Mouse (Mus musculus): ENCODE measurements around the gene Ttc24. TPM values are rescaled to one million over a fixed set of nuclear protein-coding genes. Genes with fewer than 3 reads are reported as not detected.

Ttc24 gene
- polyA plus RNA-seq, 1 experiment from 2014 or later: not detected

- WGBS: 97% methylated on average over 7 of the region's 9 CpGs
- H3K4me3 ChIP-seq (ENCODE audit: low read depth, low read length): no peak overlapping the region
- H3K27ac ChIP-seq (ENCODE audit: low read depth, low read length): no peak overlapping the region
- H3K36me3 ChIP-seq (ENCODE audit: control insufficient read depth, insufficient read depth, low read length): peaks cover 5% of the 10 kb centered on the region
- H3K27me3 ChIP-seq (ENCODE audit: control insufficient read depth, insufficient read depth, low read length): no peaks in the 10 kb centered on the region
- H3K9me3 ChIP-seq (ENCODE audit: control insufficient read depth, low read length): no peaks in the 10 kb centered on the region
- DNase-seq (ENCODE audit: low spot score) (no peak), ATAC-seq (ENCODE audit: insufficient read depth, low FRiP score, low TSS enrichment) (no peak)
- H3K4me2 ChIP-seq (ENCODE audit: low read depth): no peak overlapping the region
- 0 out of 2 replicates have a peak, but pooled peaks cover 3% of the 10 kb centered on the region for H3K4me1 ChIP-seq (ENCODE audit: control insufficient read depth, insufficient read depth, low read length)
- no peak overlapping the region for H3K9ac ChIP-seq (ENCODE audit: low read length)
Measured at GRCm38 (mm10) chr3:88085459-88085858, 7.4 kb upstream of the Ttc24 start.

- no peak for DNase-seq (ENCODE audit: low spot score)
- no peaks in the 10 kb centered on the region for H3K9me3 ChIP-seq (ENCODE audit: control insufficient read depth, low read length)
- no peak overlapping the region for H3K27ac ChIP-seq (ENCODE audit: low read depth, low read length)
- no peak overlapping the region for H3K4me2 ChIP-seq (ENCODE audit: low read depth)
- H3K4me3 ChIP-seq (ENCODE audit: low read depth, low read length): no peak overlapping the region
- H3K9ac ChIP-seq (ENCODE audit: low read length): no peak overlapping the region
- H3K4me1 ChIP-seq (ENCODE audit: control insufficient read depth, insufficient read depth, low read length): 0 out of 2 replicates have a peak, but pooled peaks cover 3% of the 10 kb centered on the region
- ATAC-seq (ENCODE audit: insufficient read depth, low FRiP score, low TSS enrichment): no peak
- H3K27me3 ChIP-seq (ENCODE audit: control insufficient read depth, insufficient read depth, low read length): no peaks in the 10 kb centered on the region
- WGBS: 98% methylated on average over 2 of the region's 2 CpGs
- H3K36me3 ChIP-seq (ENCODE audit: control insufficient read depth, insufficient read depth, low read length): peaks cover 2% of the 10 kb centered on the region
Measured at GRCm38 (mm10) chr3:88084001-88084400, 5.9 kb upstream of the Ttc24 start.

- Histone ChIP-seq H3K27me3 (ENCODE audit: control insufficient read depth, insufficient read depth, low read length) (no peaks in the 10 kb centered on the region), H3K9me3 (ENCODE audit: control insufficient read depth, low read length) (no peaks in the 10 kb centered on the region), H3K4me2 (ENCODE audit: low read depth) (peak overlapping the region; percentile 62), H3K4me3 (ENCODE audit: low read depth, low read length) (peak overlapping the region; percentile 50), H3K4me1 (ENCODE audit: control insufficient read depth, insufficient read depth, low read length) (0 out of 2 replicates have a peak, but pooled peaks cover 3% of the 10 kb centered on the region), H3K9ac (ENCODE audit: low read length) (peak overlapping the region; percentile 44), H3K27ac (ENCODE audit: low read depth, low read length) (no peak overlapping the region), H3K36me3 (ENCODE audit: control insufficient read depth, insufficient read depth, low read length) (peaks cover 2% of the 10 kb centered on the region)
- 35% methylated on average over 4 of the region's 4 CpGs for WGBS
- no peak for ATAC-seq (ENCODE audit: insufficient read depth, low FRiP score, low TSS enrichment)
- no peak for DNase-seq (ENCODE audit: low spot score)
Measured at GRCm38 (mm10) chr3:88082663-88083062, 4.6 kb upstream of the Ttc24 start.

- no peak for ATAC-seq (ENCODE audit: insufficient read depth, low FRiP score, low TSS enrichment)
- H3K36me3 ChIP-seq (ENCODE audit: control insufficient read depth, insufficient read depth, low read length): peaks cover 2% of the 10 kb centered on the region
- H3K27ac ChIP-seq (ENCODE audit: low read depth, low read length): no peak overlapping the region
- peak overlapping the region; percentile 50 for H3K4me3 ChIP-seq (ENCODE audit: low read depth, low read length)
- peak overlapping the region; percentile 44 for H3K9ac ChIP-seq (ENCODE audit: low read length)
- H3K4me1 ChIP-seq (ENCODE audit: control insufficient read depth, insufficient read depth, low read length): 0 out of 2 replicates have a peak, but pooled peaks cover 3% of the 10 kb centered on the region
- H3K27me3 ChIP-seq (ENCODE audit: control insufficient read depth, insufficient read depth, low read length): no peaks in the 10 kb centered on the region
- DNase-seq (ENCODE audit: low spot score): peak; percentile 18
- WGBS: 4% methylated on average over 13 of the region's 13 CpGs
- peak overlapping the region; percentile 62 for H3K4me2 ChIP-seq (ENCODE audit: low read depth)
- H3K9me3 ChIP-seq (ENCODE audit: control insufficient read depth, low read length): no peaks in the 10 kb centered on the region
Measured at GRCm38 (mm10) chr3:88082224-88082618, 4.1 kb upstream of the Ttc24 start.

GRCm38 (mm10) chr3:88081345-88082223, 3.5 kb upstream of the Ttc24 start, which contains the start of gene Iqgap3:
Gene Iqgap3 (plus strand): TSS chr3:88081971.
- WGBS: 19% methylated on average over 33 of the region's 33 CpGs
- H3K36me3 ChIP-seq (ENCODE audit: control insufficient read depth, insufficient read depth, low read length): peaks cover 2% of the 10 kb centered on the region; the same call in 1 of the 2 replicates
- peak; percentile 76 for ATAC-seq (ENCODE audit: insufficient read depth, low FRiP score, low TSS enrichment)

GRCm38 (mm10) chr3:88077441-88077840, 663 bp downstream of the Ttc24 start:
- 49% methylated on average over 8 of the region's 8 CpGs for WGBS
- no peak for ATAC-seq (ENCODE audit: insufficient read depth, low FRiP score, low TSS enrichment)

More at GRCm38 (mm10) chr3:88081345-88082223, 3.5 kb upstream of the Ttc24 start, which contains the start of gene Iqgap3:
- 0 out of 2 replicates have a peak, but pooled peaks cover 3% of the 10 kb centered on the region for H3K4me1 ChIP-seq (ENCODE audit: control insufficient read depth, insufficient read depth, low read length)
- H3K27me3 ChIP-seq (ENCODE audit: control insufficient read depth, insufficient read depth, low read length): no peaks in the 10 kb centered on the region
- H3K4me3 ChIP-seq (ENCODE audit: low read depth, low read length): peak within 1 kb of the TSS; percentile 50
- no peak within 1 kb of the TSS for H3K27ac ChIP-seq (ENCODE audit: low read depth, low read length)
- peak within 1 kb of the TSS; percentile 44 for H3K9ac ChIP-seq (ENCODE audit: low read length)
- DNase-seq (ENCODE audit: low spot score): peak; percentile 89
- no peaks in the 10 kb centered on the region for H3K9me3 ChIP-seq (ENCODE audit: control insufficient read depth, low read length)
- H3K4me2 ChIP-seq (ENCODE audit: low read depth): peak within 1 kb of the TSS; percentile 62

GRCm38 (mm10) chr3:88074766-88075165, 3.3 kb downstream of the Ttc24 start:
- ATAC-seq (ENCODE audit: insufficient read depth, low FRiP score, low TSS enrichment) (no peak), DNase-seq (ENCODE audit: low spot score) (no peak)
- Histone ChIP-seq H3K4me3 (ENCODE audit: low read depth, low read length) (no peak overlapping the region), H3K36me3 (ENCODE audit: control insufficient read depth, insufficient read depth, low read length) (no peaks in the 10 kb centered on the region), H3K9ac (ENCODE audit: low read length) (no peak overlapping the region), H3K4me2 (ENCODE audit: low read depth) (no peak overlapping the region), H3K27me3 (ENCODE audit: control insufficient read depth, insufficient read depth, low read length) (no peaks in the 10 kb centered on the region), H3K27ac (ENCODE audit: low read depth, low read length) (no peak overlapping the region), H3K4me1 (ENCODE audit: control insufficient read depth, insufficient read depth, low read length) (no peaks in the 10 kb centered on the region), H3K9me3 (ENCODE audit: control insufficient read depth, low read length) (no peaks in the 10 kb centered on the region)
- WGBS: 84% methylated on average over 8 of the region's 8 CpGs

More at GRCm38 (mm10) chr3:88077441-88077840, 663 bp downstream of the Ttc24 start:
- no peaks in the 10 kb centered on the region for H3K36me3 ChIP-seq (ENCODE audit: control insufficient read depth, insufficient read depth, low read length)
- H3K9ac ChIP-seq (ENCODE audit: low read length): no peak overlapping the region
- no peak for DNase-seq (ENCODE audit: low spot score)
- 0 out of 2 replicates have a peak, but pooled peaks cover 1% of the 10 kb centered on the region for H3K4me1 ChIP-seq (ENCODE audit: control insufficient read depth, insufficient read depth, low read length)
- no peaks in the 10 kb centered on the region for H3K27me3 ChIP-seq (ENCODE audit: control insufficient read depth, insufficient read depth, low read length)
- H3K27ac ChIP-seq (ENCODE audit: low read depth, low read length): no peak overlapping the region
- no peak overlapping the region for H3K4me2 ChIP-seq (ENCODE audit: low read depth)
- H3K4me3 ChIP-seq (ENCODE audit: low read depth, low read length): no peak overlapping the region
- H3K9me3 ChIP-seq (ENCODE audit: control insufficient read depth, low read length): no peaks in the 10 kb centered on the region

GRCm38 (mm10) chr3:88074351-88074750, 3.8 kb downstream of the Ttc24 start:
- DNase-seq (ENCODE audit: low spot score): no peak
- no peaks in the 10 kb centered on the region for H3K27me3 ChIP-seq (ENCODE audit: control insufficient read depth, insufficient read depth, low read length)
- no peak for ATAC-seq (ENCODE audit: insufficient read depth, low FRiP score, low TSS enrichment)
- H3K27ac ChIP-seq (ENCODE audit: low read depth, low read length): no peak overlapping the region
- H3K9ac ChIP-seq (ENCODE audit: low read length): no peak overlapping the region
- no peak overlapping the region for H3K4me2 ChIP-seq (ENCODE audit: low read depth)
- H3K36me3 ChIP-seq (ENCODE audit: control insufficient read depth, insufficient read depth, low read length): no peaks in the 10 kb centered on the region
- H3K9me3 ChIP-seq (ENCODE audit: control insufficient read depth, low read length): no peaks in the 10 kb centered on the region
- no peaks in the 10 kb centered on the region for H3K4me1 ChIP-seq (ENCODE audit: control insufficient read depth, insufficient read depth, low read length)
- 77% methylated on average over 2 of the region's 2 CpGs for WGBS
- no peak overlapping the region for H3K4me3 ChIP-seq (ENCODE audit: low read depth, low read length)
